Mouse (Mus musculus) stomach, embryonic 15.5 days (tissue): Measurements from ENCODE around the gene Slc10a1. TPM values are rescaled to one million over a fixed set of nuclear protein-coding genes. Genes with fewer than 3 reads are reported as not detected.
A peak's percentile ranks its signal among the peaks of the same experiment; 100 is the strongest.

ENCODE experiments used
- ATAC-seq: fragments of 200-750 bp; cut with Nextera tagmentation; 2 replicates; pipeline ENCODE4 v1.8.0; 2017; ENCODE audit warnings: low read depth, moderate number of reproducible peaks, moderate TSS enrichment; ENCODE audit not compliant: insufficient read depth, low FRiP score
- H3K27ac ChIP-seq: fragments of 300-500 bp; sonication (generic); 2 replicates; pipeline ENCODE4 v1.5.1; 2015; ENCODE audit warnings: mild to moderate bottlenecking, inconsistent platforms
- H3K27me3 ChIP-seq: fragments of 300-500 bp; sonication (generic); replicated peaks from 2 replicates; pipeline ENCODE4 v1.6.1; 2015; ENCODE audit warnings: inconsistent platforms
- H3K36me3 ChIP-seq: fragments of 300-500 bp; sonication (generic); 2 replicates; pipeline ENCODE4 v1.6.1; 2015; ENCODE audit warnings: inconsistent platforms
- H3K4me1 ChIP-seq: fragments of 300-500 bp; sonication (generic); 2 replicates; pipeline ENCODE4 v1.6.1; 2015; ENCODE audit warnings: inconsistent platforms
- H3K4me2 ChIP-seq: fragments of 300-500 bp; sonication (generic); 2 replicates; pipeline ENCODE4 v1.6.1; 2015; ENCODE audit warnings: mild to moderate bottlenecking, inconsistent platforms
- H3K4me3 ChIP-seq: fragments of 300-500 bp; sonication (generic); replicated peaks from 2 replicates; pipeline ENCODE4 v1.5.1; 2015; ENCODE audit warnings: inconsistent platforms
- H3K9ac ChIP-seq: fragments of 300-500 bp; sonication (generic); 2 replicates; pipeline ENCODE4 v1.6.1; 2015; ENCODE audit warnings: inconsistent platforms
- H3K9me3 ChIP-seq: fragments of 300-500 bp; sonication (generic); 2 replicates; pipeline ENCODE4 v1.6.1; 2016; ENCODE audit warnings: inconsistent platforms
- WGBS: fragments of 180-500 bp; shearing (Covaris S2); methylation state at CpG from one replicate; pipeline ENCODE4 v1.1.7; 2015; 5-methylcytosine and 5-hydroxymethylcytosine counted together
- polyA plus RNA-seq: library from polyadenylated mRNA; unstranded; fragments of >200 nt; fragmentation: Nextera tagmentation; extraction: Ambion mirVana; gene quantifications from 2 replicates; pipeline ENCODE4 v1.2.1, GENCODE M21; 2015

The Slc10a1 gene
- 0.83 and 1.3 TPM in 2 replicates for polyA plus RNA-seq

DNA sequence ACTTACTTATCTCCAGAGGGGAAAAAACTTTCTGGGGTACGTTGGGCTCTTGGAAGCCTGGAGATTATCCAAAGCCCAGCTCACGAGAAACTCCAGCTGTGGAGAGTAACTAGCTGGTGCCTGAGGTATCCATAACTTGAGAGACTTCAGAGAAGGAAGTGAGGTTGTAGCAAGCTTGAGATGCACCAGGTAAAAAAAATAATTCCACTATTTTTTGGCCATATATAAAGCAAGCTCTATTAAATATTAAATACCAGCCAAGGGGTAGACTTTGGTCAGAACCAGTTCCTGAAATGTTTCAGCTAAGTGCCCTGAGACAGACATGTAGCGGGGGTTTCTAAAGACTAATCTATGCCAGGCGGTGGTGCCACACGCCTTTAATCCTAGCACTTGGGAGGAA is at the start of gene Slc10a1:
Slc10a1 (minus strand) TSS at position 101 of the 400 bp plus-strand sequence.
- no peak for ATAC-seq

DNA sequence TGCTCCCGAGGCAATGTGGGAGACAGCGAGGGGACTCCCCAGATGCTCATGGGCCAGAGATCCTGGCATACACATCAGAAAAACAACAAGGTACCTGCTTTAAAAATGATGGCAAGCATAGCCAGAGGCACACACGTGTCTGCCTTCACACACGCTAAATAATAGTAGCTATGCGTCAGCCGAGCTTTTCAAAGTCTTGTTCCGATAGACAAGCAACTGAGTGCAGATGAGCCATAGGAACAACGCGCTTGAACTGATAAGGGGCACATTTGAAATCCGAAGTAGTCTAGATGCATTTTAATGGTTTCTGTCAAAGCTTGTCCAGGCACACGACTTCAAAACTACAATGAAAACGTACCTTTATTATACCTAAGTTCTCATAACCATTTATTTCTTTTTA is 49.1 kb upstream of the Slc10a1 start:
- H3K4me2 ChIP-seq, result no peak overlapping the region
- H3K4me3 ChIP-seq, result no peak overlapping the region
- no peaks in the 10 kb centered on the region for H3K27me3 ChIP-seq
- no peak overlapping the region for H3K9ac ChIP-seq
- ATAC-seq, result no peak
- H3K27ac ChIP-seq, result no peak overlapping the region
- 90% methylated on average over 12 of the region's 12 CpGs for WGBS
- H3K36me3 ChIP-seq, result no peaks in the 10 kb centered on the region
- no peaks in the 10 kb centered on the region for H3K9me3 ChIP-seq
- no peaks in the 10 kb centered on the region for H3K4me1 ChIP-seq

More for the DNA sequence above, at the start of gene Slc10a1:
- Histone ChIP-seq H3K4me3 (no peak within 1 kb of the TSS), H3K4me2 (no peak within 1 kb of the TSS), H3K4me1 (no peaks in the 10 kb centered on the region), H3K9ac (no peak within 1 kb of the TSS), H3K27me3 (no peaks in the 10 kb centered on the region), H3K9me3 (no peaks in the 10 kb centered on the region), H3K27ac (no peak within 1 kb of the TSS), H3K36me3 (no peaks in the 10 kb centered on the region)
- WGBS, result 73% methylated on average over 5 of the region's 5 CpGs

DNA sequence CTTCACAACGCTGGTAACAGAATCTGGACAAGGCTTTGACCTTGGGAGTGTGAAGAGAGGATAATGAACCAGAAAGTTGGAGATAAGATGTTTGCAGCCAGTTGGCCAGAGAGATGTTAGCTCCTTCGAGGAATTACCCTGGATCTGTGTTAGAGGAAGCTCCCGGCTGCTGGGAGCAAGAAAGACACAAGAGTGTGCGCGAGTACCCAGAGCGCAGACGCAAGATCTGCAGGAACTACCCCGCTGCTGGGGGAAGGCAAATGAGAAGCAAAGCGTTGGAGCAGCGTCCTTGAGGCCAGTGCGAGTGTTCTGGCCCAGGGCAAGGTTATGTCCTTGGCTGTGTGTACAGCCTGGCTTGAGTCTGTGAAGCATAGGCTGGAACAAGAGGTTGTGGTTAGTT is 45.0 kb upstream of the Slc10a1 start:
- no peaks in the 10 kb centered on the region for H3K9me3 ChIP-seq
- whole genome bisulfite sequencing, result 75% methylated on average over 11 of the region's 11 CpGs
- no peak overlapping the region for H3K4me3 ChIP-seq
- no peak overlapping the region for H3K4me2 ChIP-seq
- no peak overlapping the region for H3K27ac ChIP-seq
- H3K4me1 ChIP-seq, result peaks cover 4% of the 10 kb centered on the region; the same call in 1 of the 2 replicates
- no peaks in the 10 kb centered on the region for H3K36me3 ChIP-seq
- no peak for ATAC-seq
- no peaks in the 10 kb centered on the region for H3K27me3 ChIP-seq
- H3K9ac ChIP-seq, result no peak overlapping the region

DNA sequence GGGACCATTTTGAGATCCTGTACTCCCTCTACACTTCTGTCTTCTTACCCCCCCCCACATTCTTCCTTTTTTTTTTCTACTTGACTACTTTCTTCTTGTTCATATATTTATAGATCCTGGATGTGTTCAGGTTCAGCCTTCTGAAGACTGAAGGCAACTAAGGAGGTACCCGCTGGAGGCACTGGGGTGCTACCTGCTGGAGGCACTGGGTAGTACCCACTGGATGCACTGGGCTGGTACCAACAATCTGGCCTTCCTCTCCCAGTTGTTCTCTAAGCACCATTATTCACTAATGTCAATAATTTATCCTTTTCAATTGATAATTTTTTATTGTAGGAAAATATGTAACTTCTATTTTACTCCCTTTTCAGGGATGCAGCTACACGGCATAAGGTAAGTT is 43.5 kb upstream of the Slc10a1 start:
- WGBS, result 86% methylated on average over 2 of the region's 2 CpGs
- no peaks in the 10 kb centered on the region for H3K36me3 ChIP-seq
- H3K4me2 ChIP-seq, result no peak overlapping the region
- H3K27me3 ChIP-seq, result no peaks in the 10 kb centered on the region
- ATAC-seq, result no peak
- H3K9me3 ChIP-seq, result no peaks in the 10 kb centered on the region
- no peak overlapping the region for H3K27ac ChIP-seq
- H3K4me3 ChIP-seq, result no peak overlapping the region
- no peak overlapping the region for H3K9ac ChIP-seq
- peaks cover 4% of the 10 kb centered on the region; the same call in 1 of the 2 replicates for H3K4me1 ChIP-seq

DNA sequence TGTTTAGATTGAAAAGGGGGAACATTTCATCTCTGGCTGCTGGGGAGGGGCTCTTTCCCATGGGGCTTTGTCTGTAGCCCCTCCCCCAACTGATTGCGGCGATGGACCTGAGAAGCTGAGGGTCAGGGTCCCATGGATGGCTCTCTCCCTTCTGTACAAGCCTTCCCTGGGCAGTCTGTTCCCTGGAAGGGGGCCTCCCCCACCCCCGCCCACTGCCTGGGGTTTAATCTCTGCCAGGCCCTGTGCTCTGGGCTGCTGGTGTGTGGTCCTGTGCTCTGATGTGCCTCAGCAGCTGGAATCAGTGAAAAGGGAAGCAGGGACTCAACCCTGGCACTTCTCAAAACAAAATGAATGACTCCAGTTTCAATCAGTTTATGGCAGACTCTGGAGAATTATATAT is 41.3 kb upstream of the Slc10a1 start:
- H3K27me3 ChIP-seq, result no peaks in the 10 kb centered on the region
- no peaks in the 10 kb centered on the region for H3K36me3 ChIP-seq
- ATAC-seq, result no peak
- no peaks in the 10 kb centered on the region for H3K9me3 ChIP-seq
- 11% methylated on average over 3 of the region's 3 CpGs for WGBS
- 0 out of 2 replicates have a peak overlapping the region, but pooled peaks have one; percentile 24 for H3K4me2 ChIP-seq
- H3K4me1 ChIP-seq, result peaks cover 4% of the 10 kb centered on the region; the same call in 1 of the 2 replicates
- no peak overlapping the region for H3K9ac ChIP-seq
- H3K27ac ChIP-seq, result no peak overlapping the region
- no peak overlapping the region for H3K4me3 ChIP-seq

DNA sequence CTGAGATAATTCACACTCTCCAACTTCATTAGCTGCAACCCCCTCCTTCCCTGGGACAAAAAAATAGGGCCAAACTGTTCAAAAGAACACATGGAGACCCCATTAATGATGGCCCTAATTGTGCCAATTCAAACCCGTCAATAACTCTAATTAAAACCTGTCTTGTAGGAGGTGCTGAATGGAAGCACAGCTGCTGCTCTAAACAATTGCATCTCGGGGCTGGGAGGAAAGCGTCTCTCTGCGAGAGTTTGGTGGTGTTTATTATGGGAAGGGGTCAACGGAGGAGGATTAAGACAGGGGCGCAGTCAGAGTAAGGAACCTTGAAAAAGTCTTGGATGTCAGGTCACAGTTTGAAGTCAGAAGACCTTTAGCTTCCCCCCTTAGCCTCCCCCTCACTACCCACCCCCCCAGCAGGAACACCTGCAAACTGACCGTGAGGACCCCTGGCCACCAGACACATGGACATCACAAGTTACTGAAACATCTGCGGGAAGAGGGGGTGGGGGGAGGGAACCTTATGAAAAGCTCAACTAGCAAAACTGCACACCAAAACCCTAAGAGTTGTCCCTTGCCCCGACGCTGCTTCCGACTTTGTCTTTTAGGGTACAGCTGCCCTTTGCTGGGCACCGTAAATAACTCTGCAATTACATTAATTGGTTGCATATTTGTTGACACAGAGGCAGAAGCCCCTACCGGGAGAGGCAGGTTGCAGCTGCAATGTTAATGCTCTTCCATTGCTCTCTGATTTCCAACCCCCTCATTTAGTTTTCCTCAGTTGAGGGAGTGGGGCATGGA is 34.5 kb upstream of the Slc10a1 start:
- H3K4me1 ChIP-seq, result 0 out of 2 replicates have a peak, but pooled peaks cover 4% of the 10 kb centered on the region
- no peak overlapping the region for H3K4me2 ChIP-seq
- H3K9me3 ChIP-seq, result no peaks in the 10 kb centered on the region
- no peak for ATAC-seq
- no peak overlapping the region for H3K9ac ChIP-seq
- no peaks in the 10 kb centered on the region for H3K27me3 ChIP-seq
- WGBS, result 41% methylated on average over 13 of the region's 13 CpGs
- no peak overlapping the region for H3K27ac ChIP-seq
- H3K4me3 ChIP-seq, result no peak overlapping the region
- no peaks in the 10 kb centered on the region for H3K36me3 ChIP-seq

DNA sequence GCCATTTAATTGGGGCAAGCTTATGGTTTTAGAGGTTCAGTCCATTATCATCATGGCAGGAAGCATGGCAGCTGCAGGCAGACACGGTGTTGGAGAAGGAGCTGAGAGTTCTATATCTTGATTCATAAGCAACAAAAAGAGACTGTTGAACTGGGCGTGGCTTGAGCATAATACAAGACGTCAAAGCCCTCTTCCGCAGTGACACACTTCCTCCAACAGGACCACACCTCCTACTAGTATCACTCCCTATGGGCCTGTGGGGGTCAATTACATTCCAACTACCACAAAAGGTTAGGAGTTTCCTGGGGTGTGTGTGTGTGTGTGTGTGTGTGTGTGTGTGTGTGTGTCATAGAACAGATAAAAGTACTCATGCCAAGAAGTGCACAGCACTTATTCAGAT is 32.4 kb upstream of the Slc10a1 start:
- no peak overlapping the region for H3K4me3 ChIP-seq
- WGBS, result 64% methylated on average over 4 of the region's 4 CpGs
- H3K27ac ChIP-seq, result no peak overlapping the region
- 0 out of 2 replicates have a peak, but pooled peaks cover 4% of the 10 kb centered on the region for H3K4me1 ChIP-seq
- no peak for ATAC-seq
- H3K9ac ChIP-seq, result no peak overlapping the region
- no peaks in the 10 kb centered on the region for H3K27me3 ChIP-seq
- H3K4me2 ChIP-seq, result no peak overlapping the region
- H3K9me3 ChIP-seq, result no peaks in the 10 kb centered on the region
- no peaks in the 10 kb centered on the region for H3K36me3 ChIP-seq

DNA sequence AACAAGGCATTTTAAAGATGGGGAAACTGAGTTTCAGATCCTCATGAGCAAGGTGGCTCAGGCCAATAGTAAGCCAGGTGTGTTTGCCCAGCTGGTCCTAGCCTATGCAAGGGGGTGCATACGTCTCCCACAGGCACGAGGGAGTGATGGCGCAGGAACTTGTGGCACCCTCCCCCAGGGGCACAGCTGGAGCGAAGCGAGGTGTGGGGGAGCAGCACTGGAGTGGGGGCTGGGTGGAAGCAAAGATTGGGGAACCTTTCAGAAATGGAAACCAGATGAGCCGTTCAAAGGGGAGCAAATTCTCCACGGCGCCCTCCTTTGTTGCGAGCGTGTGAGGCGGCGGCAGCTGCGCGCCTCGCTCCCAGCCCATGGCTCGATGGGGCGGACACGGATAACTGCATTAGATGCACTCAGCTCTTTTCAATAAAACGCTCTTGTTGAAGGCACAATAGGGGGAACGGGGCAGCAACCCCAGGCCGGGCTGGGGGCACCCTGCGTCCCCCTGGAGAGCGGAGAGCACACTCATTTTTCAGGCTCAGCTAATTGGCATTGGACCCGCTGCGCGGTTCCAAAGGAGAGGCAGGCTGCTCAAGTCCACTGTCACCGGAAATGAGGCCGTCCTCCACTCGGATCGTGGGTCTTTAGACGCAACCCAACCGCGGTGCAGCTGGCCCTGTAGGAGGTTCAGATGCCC is 30.2 kb upstream of the Slc10a1 start:
- Histone ChIP-seq H3K36me3 (no peaks in the 10 kb centered on the region), H3K4me3 (peak overlapping the region; percentile 8; the same call in 1 of the 2 replicates), H3K27me3 (no peaks in the 10 kb centered on the region), H3K4me2 (peak overlapping the region; percentile 38), H3K27ac (no peak overlapping the region), H3K9me3 (peaks cover 4% of the 10 kb centered on the region; the same call in 1 of the 2 replicates), H3K9ac (no peak overlapping the region), H3K4me1 (0 out of 2 replicates have a peak, but pooled peaks cover 4% of the 10 kb centered on the region)
- ATAC-seq, result no peak
- WGBS, result 12% methylated on average over 33 of the region's 33 CpGs

DNA sequence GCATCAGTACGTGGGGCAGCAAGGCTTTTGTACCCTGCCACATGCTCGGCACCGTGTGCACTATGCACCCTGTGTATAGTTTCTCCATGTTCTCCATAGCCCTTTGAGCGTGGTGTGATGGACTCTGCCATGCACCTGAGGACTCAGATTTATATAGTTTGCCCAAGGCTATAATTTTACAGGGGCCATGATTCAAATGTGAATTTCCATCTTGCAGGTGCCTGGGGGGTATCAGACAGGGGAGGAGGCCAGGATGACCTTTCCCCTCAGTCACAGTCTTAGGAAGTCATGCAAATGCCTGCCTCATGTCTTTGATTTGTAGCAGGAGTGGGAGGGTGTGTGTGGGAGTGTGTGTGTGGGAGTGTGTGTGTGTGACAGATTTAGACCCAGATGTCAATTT is 29.1 kb upstream of the Slc10a1 start:
- Histone ChIP-seq H3K36me3 (no peaks in the 10 kb centered on the region), H3K9me3 (peaks cover 4% of the 10 kb centered on the region; the same call in 1 of the 2 replicates), H3K4me3 (no peak overlapping the region), H3K27me3 (no peaks in the 10 kb centered on the region), H3K9ac (no peak overlapping the region), H3K4me2 (no peak overlapping the region), H3K27ac (no peak overlapping the region), H3K4me1 (0 out of 2 replicates have a peak, but pooled peaks cover 4% of the 10 kb centered on the region)
- no peak for ATAC-seq
- 73% methylated on average over 4 of the region's 4 CpGs for WGBS

DNA sequence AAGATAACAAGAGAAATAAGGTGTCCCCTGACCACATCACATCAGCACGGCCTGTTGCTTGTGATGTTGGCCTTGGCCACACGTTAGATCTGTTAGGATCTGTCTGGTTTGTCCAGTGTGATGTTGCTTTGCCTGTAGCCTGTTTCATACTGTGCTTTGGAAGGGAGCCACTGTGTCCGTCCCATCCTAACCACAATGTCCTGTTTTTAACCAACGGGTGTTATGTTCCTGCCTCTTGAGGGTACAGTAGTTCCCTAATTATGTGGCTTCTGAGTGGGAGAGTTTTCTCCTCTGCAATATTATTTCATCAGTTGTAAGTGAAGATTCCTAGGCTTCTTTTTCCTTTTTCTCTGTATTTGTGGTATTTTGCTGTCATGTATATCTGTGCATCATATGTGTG is 26.8 kb upstream of the Slc10a1 start:
- 82% methylated on average over 4 of the region's 4 CpGs for WGBS

DNA sequence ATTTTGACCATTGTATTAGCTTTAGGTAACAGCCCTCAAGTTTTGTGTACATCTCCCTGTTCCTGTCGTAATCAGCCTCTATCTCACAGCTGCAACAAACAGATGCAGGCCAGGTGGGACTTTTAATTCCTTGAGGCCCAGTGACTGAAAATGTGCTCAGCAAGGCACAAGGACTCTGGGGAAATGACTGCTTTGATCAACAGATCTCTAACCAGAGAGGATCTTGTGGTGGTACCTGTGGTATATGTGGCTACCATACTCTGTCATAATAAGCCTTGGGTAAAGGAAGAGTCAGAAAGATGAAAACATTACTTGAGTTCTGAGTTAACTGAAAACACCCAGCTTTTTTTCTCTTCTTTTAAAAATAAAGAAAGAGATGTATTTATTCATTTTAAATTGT is 25.3 kb upstream of the Slc10a1 start:
- Histone ChIP-seq H3K9ac (no peak overlapping the region), H3K4me2 (no peak overlapping the region), H3K9me3 (peaks cover 4% of the 10 kb centered on the region; the same call in 1 of the 2 replicates), H3K27ac (no peak overlapping the region), H3K27me3 (no peaks in the 10 kb centered on the region), H3K4me1 (0 out of 2 replicates have a peak, but pooled peaks cover 4% of the 10 kb centered on the region), H3K36me3 (no peaks in the 10 kb centered on the region), H3K4me3 (no peak overlapping the region)
- 80% methylated on average over 1 of the region's 1 CpGs for WGBS
- no peak for ATAC-seq

More for the DNA sequence above, 26.8 kb upstream of the Slc10a1 start:
- Histone ChIP-seq H3K9me3 (peaks cover 4% of the 10 kb centered on the region; the same call in 1 of the 2 replicates), H3K4me2 (no peak overlapping the region), H3K36me3 (no peaks in the 10 kb centered on the region), H3K27ac (no peak overlapping the region), H3K4me3 (no peak overlapping the region), H3K4me1 (0 out of 2 replicates have a peak, but pooled peaks cover 4% of the 10 kb centered on the region), H3K27me3 (no peaks in the 10 kb centered on the region), H3K9ac (no peak overlapping the region)
- no peak for ATAC-seq
